ENCODE assay signal across 22 mouse cellular contexts in genomic region chr2:25987817-25988216, GRCm38 (mm10).
"Had no signal": no experiment of that assay in that cellular context is flagged by ENCODE, and none has a peak within 500 bp of the region (broad histone marks: within the 10 kb centered on the region; RNA-seq: fewer than 3 reads in every experiment).

No protein-coding gene starts in this region.

- H3K27me3 ChIP-seq: heart, embryonic 12.5 days; hindbrain, embryonic 12.5 days; intestine, embryonic 15.5 days; kidney, embryonic 15.5 days; limb, embryonic 13.5 days; limb, embryonic 15.5 days had no signal

- DNase-seq: gastrocnemius, postnatal 10 days; gastrocnemius, postnatal 36 days; heart, postnatal 10 days; heart, postnatal 4 days; kidney, adult 18-20 months; kidney, adult 8-10 months; kidney, postnatal 14 days; kidney, postnatal 36 days; layer of hippocampus, adult 9-11 months; layer of hippocampus, postnatal 36 days; left cerebral cortex, postnatal 4 days had no signal

- H3K36me3 ChIP-seq: heart, embryonic 10.5 days; heart, embryonic 12.5 days; hindbrain, embryonic 10.5 days; hindbrain, embryonic 12.5 days; intestine, embryonic 15.5 days; kidney, embryonic 15.5 days; limb, embryonic 13.5 days; limb, embryonic 15.5 days; liver, embryonic 12.5 days had no signal

- H3K4me3 ChIP-seq: heart, embryonic 10.5 days; heart, embryonic 12.5 days; hindbrain, embryonic 10.5 days; hindbrain, embryonic 12.5 days; intestine, embryonic 15.5 days; kidney, embryonic 15.5 days; limb, embryonic 13.5 days; limb, embryonic 15.5 days; liver, embryonic 12.5 days had no signal

- H3K9me3 ChIP-seq: heart, embryonic 10.5 days; heart, embryonic 12.5 days; hindbrain, embryonic 10.5 days; hindbrain, embryonic 12.5 days; intestine, embryonic 15.5 days; kidney, embryonic 15.5 days; limb, embryonic 13.5 days; limb, embryonic 15.5 days; liver, embryonic 12.5 days had no signal

- H3K27ac ChIP-seq: heart, embryonic 10.5 days; hindbrain, embryonic 10.5 days; hindbrain, embryonic 12.5 days; hindbrain, embryonic 14.5 days; intestine, embryonic 15.5 days; kidney, embryonic 15.5 days; kidney, postnatal 0 days; limb, embryonic 13.5 days; limb, embryonic 15.5 days; liver, embryonic 12.5 days had no signal

- H3K4me2 ChIP-seq: heart, embryonic 12.5 days; hindbrain, embryonic 12.5 days; hindbrain, embryonic 14.5 days; intestine, embryonic 15.5 days; kidney, embryonic 15.5 days; limb, embryonic 13.5 days; limb, embryonic 15.5 days; liver, embryonic 12.5 days had no signal
